Mouse (Mus musculus): ENCODE data around the gene Tspan1. TPM values are rescaled to one million over a fixed set of nuclear protein-coding genes. Genes with fewer than 3 reads are reported as not detected.

Tspan1 gene
- total and polyA plus RNA-seq, 3 experiments, result 0.03 to 0.08 TPM; not detected in 1

GRCm38 (mm10) chr4:116123602-116124519, 43.5 kb downstream of the Tspan1 start, which contains the start of the genes Rad54l and Pomgnt1:
TSS of gene Rad54l (minus strand) at chr4:116123690.
TSS of gene Pomgnt1 (plus strand) at chr4:116123840.
- TF ChIP-seq MXI1 (IDR thresholded peaks at IDR 0.05; ENCODE audit: low read depth, low read length) (peak; percentile 77; the same call in 1 of the 2 replicates), HCFC1 (IDR thresholded peaks at IDR 0.05; ENCODE audit: low read depth, low read length) (peak; percentile 94), POLR2AphosphoS2 (IDR thresholded peaks at IDR 0.05; ENCODE audit: low read length) (no peak; the same call in 1 of the 2 replicates), POLR2A (IDR thresholded peaks at IDR 0.05; ENCODE audit: control insufficient read depth in 1 of 2, insufficient read depth in 1 of 2, low read depth in 1 of 2, low read length in 2 of 2, poor library complexity in 1 of 2) (peak; percentile 71 to 95; a peak in 3 of 4 replicates), TCF12 (IDR thresholded peaks at IDR 0.05; ENCODE audit: low read depth, low read length) (peak; percentile 44; the same call in 1 of the 2 replicates), CTCF (IDR thresholded peaks at IDR 0.05 in 2 of 3, conservative IDR thresholded peaks at IDR 0.05 in 1 of 3; ENCODE audit: control insufficient read depth in 1 of 3, insufficient read depth in 1 of 3, low read depth in 2 of 3, low read length in 3 of 3, poor library complexity in 1 of 3, severe bottlenecking in 1 of 3) (peak in 1 of 3 experiments; percentile 11; a peak in 1 of 6 replicates), POLR2AphosphoS5 (IDR thresholded peaks at IDR 0.05; ENCODE audit: borderline replicate concordance, low read depth, low read length) (no peak), MAFK (IDR thresholded peaks at IDR 0.05; ENCODE audit: borderline replicate concordance, low read depth, low read length) (no peak), E2F4 (IDR thresholded peaks at IDR 0.05; ENCODE audit: borderline replicate concordance, low read depth, low read length) (peak; percentile 99), ELF1 (IDR thresholded peaks at IDR 0.05; ENCODE audit: low read depth, low read length) (peak; percentile 95), CHD1 (IDR thresholded peaks at IDR 0.05; ENCODE audit: low read depth, low read length) (0 out of 2 replicates have a peak, but pooled peaks have one; percentile 38), NELFE (IDR thresholded peaks at IDR 0.05; ENCODE audit: low read depth, low read length) (peak; percentile 84), GATA1 (IDR thresholded peaks at IDR 0.05; ENCODE audit: low read depth, low read length) (peak; percentile 48; the same call in 1 of the 2 replicates), MEF2A (IDR thresholded peaks at IDR 0.05; ENCODE audit: extremely low read depth, insufficient replicate concordance, low read depth, low read length, poor library complexity, severe bottlenecking) (no peak), TBP (IDR thresholded peaks at IDR 0.05; ENCODE audit: low read depth, low read length) (peak; percentile 96), MYC (IDR thresholded peaks at IDR 0.05; ENCODE audit: low read depth, low read length) (no peak), CHD2 (IDR thresholded peaks at IDR 0.05; ENCODE audit: low read length) (peak; percentile 69), ZMIZ1 (IDR thresholded peaks at IDR 0.05; ENCODE audit: low read depth, low read length) (peak; percentile 94), SIN3A (IDR thresholded peaks at IDR 0.05; ENCODE audit: low read length) (peak; percentile 99)
- peaks cover 2 to 14% of the 10 kb centered on the region in 2 experiments; a peak in 3 of 4 replicates for H3K4me1 ChIP-seq (ENCODE audit: control insufficient read depth in 1 of 2, insufficient read depth in 2 of 2, low read length in 2 of 2)
- DNase-seq (ENCODE audit: low read depth, low spot score), result peak; percentile 98
- H3K4me3 ChIP-seq (ENCODE audit: control insufficient read depth in 1 of 2, insufficient read depth in 1 of 2, low read depth in 2 of 2, low read length in 2 of 2), result peak within 1 kb of the TSS; percentile 60 to 99
- H3K9me3 ChIP-seq (replicated peaks; ENCODE audit: insufficient read depth, low read length), result no peaks in the 10 kb centered on the region
- peaks cover 13% of the 10 kb centered on the region for H3K79me2 ChIP-seq (ENCODE audit: control insufficient read depth, insufficient read depth, low read length, poor library complexity)
- no peaks in the 10 kb centered on the region for H3K27me3 ChIP-seq (ENCODE audit: control insufficient read depth in 1 of 2, insufficient read depth in 2 of 2, low read length in 2 of 2)
- peak within 1 kb of the TSS; percentile 96 for H3K27ac ChIP-seq (ENCODE audit: control insufficient read depth, low read depth, low read length)
- peak within 1 kb of the TSS; percentile 95 for H3K9ac ChIP-seq (ENCODE audit: control insufficient read depth, low read depth, low read length, poor library complexity, severe bottlenecking)
- H3K36me3 ChIP-seq (ENCODE audit: control insufficient read depth in 1 of 2, insufficient read depth in 2 of 2, low read length in 2 of 2), result peaks cover 0 to 23% of the 10 kb centered on the region in 2 experiments; a peak in 2 of 4 replicates

All from MEL (cell line).